In the genomic region with DNA sequence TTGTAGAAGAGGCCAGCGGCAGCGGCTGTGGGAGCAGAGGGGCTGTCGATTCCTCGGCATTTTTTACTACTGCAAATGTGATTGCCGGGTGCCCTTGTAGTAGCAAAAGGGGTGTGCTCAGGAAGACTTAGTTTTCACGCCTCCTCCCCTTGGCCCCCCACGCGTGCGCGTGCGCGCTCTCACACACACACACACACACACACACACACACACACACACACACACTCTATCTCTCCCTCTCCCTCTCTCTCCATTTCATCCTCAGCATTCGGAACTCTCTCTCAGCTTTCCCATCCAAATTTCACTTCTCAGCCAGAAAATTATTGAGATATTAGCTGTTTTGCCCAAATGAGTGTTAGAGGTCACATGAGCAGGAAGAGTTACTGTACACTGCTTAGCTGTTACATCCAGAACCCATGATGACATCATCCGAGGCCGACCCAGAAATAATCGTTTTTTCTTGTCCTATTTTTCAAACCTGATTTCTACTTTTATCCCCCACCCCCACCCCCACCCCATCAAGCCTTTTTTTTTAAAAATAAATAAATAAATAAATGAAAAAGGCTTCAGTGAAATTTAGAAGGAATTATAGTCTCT, we compare ENCODE assay signal across 10 mouse cellular contexts. TPM values are rescaled to one million over a fixed set of nuclear protein-coding genes. Genes with fewer than 3 reads are reported as not detected.
DNase-seq lines count a peak whose midpoint lies in the region; ATAC-seq and TF ChIP-seq lines count a peak whose summit lies in the region.
"Had no signal": no experiment of that assay in that cellular context is flagged by ENCODE, and none has a peak within 500 bp of the region (broad histone marks: within the 10 kb centered on the region; RNA-seq: fewer than 3 reads in every experiment).

No protein-coding gene starts in this region.

- H3K4me3 ChIP-seq in heart, embryonic 12.5 days: no peak overlapping the region
- peak overlapping the region; percentile 75 for H3K4me3 ChIP-seq in hindbrain, embryonic 14.5 days (replicated peaks; ENCODE audit: low read length)
- peak overlapping the region; percentile 61 for H3K4me3 ChIP-seq in midbrain, embryonic 13.5 days (replicated peaks)
- H3K4me3 ChIP-seq in heart, adult 2 months: no peak overlapping the region

- no peaks in the 10 kb centered on the region for H3K79me2 ChIP-seq in heart, adult 2 months (replicated peaks; ENCODE audit: control insufficient read depth, insufficient read depth, low read length)

- no peak overlapping the region for H3K27ac ChIP-seq in heart, embryonic 12.5 days (ENCODE audit: poor library complexity, severe bottlenecking)
- peak overlapping the region; percentile 98 for H3K27ac ChIP-seq in hindbrain, embryonic 14.5 days
- peak overlapping the region; percentile 95 for H3K27ac ChIP-seq in midbrain, embryonic 13.5 days
- H3K27ac ChIP-seq in heart, adult 2 months: no peak overlapping the region
- H3K27ac ChIP-seq: embryonic facial prominence, embryonic 12.5 days had no signal

- H3K4me2 ChIP-seq in heart, embryonic 12.5 days: peak overlapping the region; percentile 49
- peak overlapping the region; percentile 83 for H3K4me2 ChIP-seq in hindbrain, embryonic 14.5 days (replicated peaks)
- H3K4me2 ChIP-seq in midbrain, embryonic 13.5 days (replicated peaks): peak overlapping the region; percentile 72

- WGBS in heart, embryonic 12.5 days: 55% methylated on average over 16 of the region's 16 CpGs
- WGBS in hindbrain, embryonic 14.5 days: 36% methylated on average over 16 of the region's 16 CpGs
- WGBS in midbrain, embryonic 13.5 days: 43% methylated on average over 16 of the region's 16 CpGs
- 72% methylated on average over 16 of the region's 16 CpGs for WGBS in heart, adult 2 months

- intact Hi-C loops in heart, adult 2 months (cut with DNase I): no loop called here

- TF ChIP-seq POLR2A in heart, adult 2 months (IDR thresholded peaks at IDR 0.05; ENCODE audit: insufficient read depth, low read depth, low read length): no peak

- H3K9me3 ChIP-seq in heart, embryonic 12.5 days (replicated peaks): no peaks in the 10 kb centered on the region
- no peaks in the 10 kb centered on the region for H3K9me3 ChIP-seq in hindbrain, embryonic 14.5 days (ENCODE audit: control insufficient read depth, low read length)
- H3K9me3 ChIP-seq in midbrain, embryonic 13.5 days: no peaks in the 10 kb centered on the region
- H3K9me3 ChIP-seq: embryonic facial prominence, embryonic 12.5 days had no signal

- DNase-seq in heart, adult 8-10 months (ENCODE audit: low spot score): no peak
- DNase-seq in cerebellum, adult 18-20 months: peak; percentile 66 to 75
- DNase-seq in hindbrain, embryonic 14.5 days (ENCODE audit: low spot score): peak; percentile 69
- DNase-seq in spleen, postnatal 14 days (ENCODE audit: low spot score in 2 of 2): no peak
- DNase-seq in thymus, postnatal 25 days: no peak
- no peak for DNase-seq in heart, adult 2 months

- H3K4me1 ChIP-seq in heart, embryonic 12.5 days (replicated peaks): no peaks in the 10 kb centered on the region; the same call in 1 of the 2 replicates
- peaks cover 23% of the 10 kb centered on the region; the same call in 1 of the 2 replicates for H3K4me1 ChIP-seq in hindbrain, embryonic 14.5 days (replicated peaks; ENCODE audit: control insufficient read depth, insufficient read depth, low read length)
- H3K4me1 ChIP-seq in midbrain, embryonic 13.5 days (replicated peaks): peaks cover 30% of the 10 kb centered on the region
- H3K4me1 ChIP-seq in heart, adult 2 months (ENCODE audit: control insufficient read depth, insufficient read depth, low read length): no peaks in the 10 kb centered on the region

- TF ChIP-seq EP300 in heart, adult 2 months (IDR thresholded peaks at IDR 0.05; ENCODE audit: insufficient read depth, low read depth, low read length): no peak

- H3K9ac ChIP-seq in heart, embryonic 12.5 days: no peak overlapping the region
- H3K9ac ChIP-seq in hindbrain, embryonic 14.5 days: peak overlapping the region; percentile 95
- H3K9ac ChIP-seq in midbrain, embryonic 13.5 days (replicated peaks): peak overlapping the region; percentile 87
- no peak overlapping the region for H3K9ac ChIP-seq in heart, adult 2 months (ENCODE audit: low read depth, low read length)

- TF ChIP-seq CTCF in heart, adult 2 months (IDR thresholded peaks at IDR 0.05): no peak

- no peaks in the 10 kb centered on the region for H3K27me3 ChIP-seq in heart, embryonic 12.5 days (replicated peaks)
- no peaks in the 10 kb centered on the region for H3K27me3 ChIP-seq in hindbrain, embryonic 14.5 days (ENCODE audit: control insufficient read depth, insufficient read depth, low read length)
- no peaks in the 10 kb centered on the region for H3K27me3 ChIP-seq in midbrain, embryonic 13.5 days
- no peaks in the 10 kb centered on the region for H3K27me3 ChIP-seq in heart, adult 2 months (ENCODE audit: control insufficient read depth, insufficient read depth, low read length)
- H3K27me3 ChIP-seq: CH12.LX had no signal

- no peak for ATAC-seq in heart, embryonic 12.5 days (ENCODE audit: insufficient number of reproducible peaks, low FRiP score)
- peak; percentile 69; the same call in 1 of the 2 replicates for ATAC-seq in hindbrain, embryonic 14.5 days (ENCODE audit: low FRiP score)
- ATAC-seq in midbrain, embryonic 13.5 days: no peak

- H3K36me3 ChIP-seq in heart, embryonic 12.5 days: no peaks in the 10 kb centered on the region; the same call in 1 of the 2 replicates
- no peaks in the 10 kb centered on the region for H3K36me3 ChIP-seq in hindbrain, embryonic 14.5 days (replicated peaks; ENCODE audit: control insufficient read depth, insufficient read depth)
- H3K36me3 ChIP-seq in midbrain, embryonic 13.5 days: 0 out of 2 replicates have a peak, but pooled peaks cover 5% of the 10 kb centered on the region
- H3K36me3 ChIP-seq in heart, adult 2 months (ENCODE audit: control insufficient read depth, insufficient read depth, low read length): no peaks in the 10 kb centered on the region
- H3K36me3 ChIP-seq: embryonic facial prominence, embryonic 12.5 days had no signal

RNA-seq across cellular contexts. Expression of a gene that starts 45.4 kb away (rescaled TPM):
- polyA plus RNA-seq in heart, embryonic 12.5 days (2016; fragmentation: Nextera tagmentation; extraction: Ambion mirVana): 516 and 534 TPM in 2 replicates
- total RNA-seq in heart, adult 8-10 months (2022): 100 to 1,000 TPM; 440 to 578 (median 532) TPM
- polyA plus RNA-seq in hindbrain, embryonic 14.5 days (2014; fragmentation: Nextera tagmentation; extraction: Ambion mirVana): 1,042 and 1,087 TPM in 2 replicates
- 1,014 and 1,066 TPM in 2 replicates for polyA plus RNA-seq in midbrain, embryonic 13.5 days (2015; fragmentation: Nextera tagmentation; extraction: Ambion mirVana)
- total RNA-seq in heart, adult 2 months (2021): 100 to 1,000 TPM; 412 to 465 TPM
- 402 and 552 TPM in 2 replicates for polyA plus RNA-seq in heart, adult 2 months (2012; rRNA removed)

Comparison
In these comparisons a context has a peak if more than half of its experiments do, and no peak if none do; other contexts are left out.
1. H3K27ac ChIP-seq: peak in hindbrain, embryonic 14.5 days (single experiment) and midbrain, embryonic 13.5 days (single experiment); none in heart, embryonic 12.5 days (single experiment) and heart, adult 2 months (single experiment).
2. H3K4me3 ChIP-seq: peak in hindbrain, embryonic 14.5 days (single experiment) and midbrain, embryonic 13.5 days (single experiment); none in heart, embryonic 12.5 days (single experiment) and heart, adult 2 months (single experiment).
3. H3K9ac ChIP-seq: peak in hindbrain, embryonic 14.5 days (single experiment) and midbrain, embryonic 13.5 days (single experiment); none in heart, embryonic 12.5 days (single experiment) and heart, adult 2 months (single experiment).
4. DNase-seq: peak in cerebellum, adult 18-20 months (2 of 2) and hindbrain, embryonic 14.5 days (single experiment); none in heart, adult 8-10 months (single experiment), spleen, postnatal 14 days (0 of 2), thymus, postnatal 25 days (single experiment) and heart, adult 2 months (0 of 2).
5. Peak in every context shown above with its lines, with median percentiles within 50 percentile points of each other: H3K4me2 ChIP-seq.